Comparison of ENCODE assay signal across 8 mouse cellular contexts in genomic region chr5:147418394-147419121, GRCm38 (mm10). TPM values are rescaled to one million over a fixed set of nuclear protein-coding genes. Genes with fewer than 3 reads are reported as not detected.
DNase-seq lines count a peak whose midpoint lies in the region; TF ChIP-seq lines count a peak whose summit lies in the region.

No protein-coding gene starts in this region.

- H3K36me3 ChIP-seq in megakaryocyte, embryonic 14.5 days (replicated peaks; ENCODE audit: low read length): peaks cover 16% of the 10 kb centered on the region

- TF ChIP-seq CTCF in layer of hippocampus, adult 2 months (conservative IDR thresholded peaks at IDR 0.05): peak; percentile 48

- H3K9me3 ChIP-seq in megakaryocyte, embryonic 14.5 days: no peaks in the 10 kb centered on the region

- H3K4me1 ChIP-seq in megakaryocyte, embryonic 14.5 days: peaks cover 41% of the 10 kb centered on the region

- H3K4me3 ChIP-seq in layer of hippocampus, adult 2 months: no peak overlapping the region
- peak overlapping the region; percentile 90 for H3K4me3 ChIP-seq in megakaryocyte, embryonic 14.5 days (replicated peaks)

- DNase-seq in layer of hippocampus, adult 2 months (ENCODE audit: low spot score in 2 of 2): no peak
- DNase-seq in layer of hippocampus, postnatal 14 days (ENCODE audit: low spot score in 2 of 2): no peak
- peak; percentile 82 for DNase-seq in T-cell, adult 2 months (ENCODE audit: low spot score)
- peak; percentile 29 to 34 for DNase-seq in gastrocnemius, postnatal 36 days
- DNase-seq in kidney, postnatal 10 days: peak; percentile 66
- DNase-seq in thymus, postnatal 4 days: peak; percentile 91
- no peak for DNase-seq in left cerebral cortex, adult 18-20 months (ENCODE audit: low spot score in 2 of 2)

- intact Hi-C loops in gastrocnemius, postnatal 36 days (cut with DNase I): loop anchor here (5.0 kb wide), 2 partner anchors 134 to 429 kb away; no protein-coding TSS in a partner anchor

- no peak overlapping the region for H3K27ac ChIP-seq in layer of hippocampus, adult 2 months

- H3K27me3 ChIP-seq in megakaryocyte, embryonic 14.5 days (replicated peaks): no peaks in the 10 kb centered on the region

RNA-seq across cellular contexts. Expression of gene Pan3, which starts 11.4 kb away (rescaled TPM):
- total RNA-seq in layer of hippocampus, adult 2 months (2021): 100 to 1,000 TPM in 1 of 2 experiments, 10 to 100 TPM in 1; 96.7 to 114 TPM
- 10 to 100 TPM; 89.4 to 97.4 TPM for total RNA-seq in layer of hippocampus, postnatal 14 days (2021)
- 10 to 100 TPM; 20.7 to 22.9 TPM for total RNA-seq in gastrocnemius, postnatal 36 days (2021)
- polyA plus RNA-seq in megakaryocyte, embryonic 14.5 days (2012; ENCODE audit: insufficient read depth, low replicate concordance): 1.2 and 3.6 TPM in 2 replicates
- total RNA-seq in left cerebral cortex, adult 18-20 months (2021): 10 to 100 TPM; 74.2 to 79.9 TPM

RNA-seq across cellular contexts. Expression of gene Flt3, which starts 18.3 kb away (rescaled TPM):
- total RNA-seq in layer of hippocampus, adult 2 months (2021): 10 to 100 TPM in 1 of 2 experiments, 1 to 10 TPM in 1; 9.8 to 11.0 TPM
- 1 to 10 TPM; 6.2 to 6.8 TPM for total RNA-seq in layer of hippocampus, postnatal 14 days (2021)
- under 1 TPM in 1 of 2 experiments, not detected in 1; 0.07 TPM for total RNA-seq in gastrocnemius, postnatal 36 days (2021)
- polyA plus RNA-seq in megakaryocyte, embryonic 14.5 days (2012; ENCODE audit: insufficient read depth, low replicate concordance): 0.60 TPM in 1 of 2 replicates, not detected in the other
- total RNA-seq in left cerebral cortex, adult 18-20 months (2021): 1 to 10 TPM; 6.1 to 9.1 TPM

Comparison
In these comparisons a context has a peak if more than half of its experiments do, and no peak if none do; other contexts are left out.
1. DNase-seq: peak in T-cell, adult 2 months (single experiment), gastrocnemius, postnatal 36 days (2 of 2), kidney, postnatal 10 days (single experiment) and thymus, postnatal 4 days (single experiment); none in layer of hippocampus, adult 2 months (0 of 2), layer of hippocampus, postnatal 14 days (0 of 2) and left cerebral cortex, adult 18-20 months (0 of 2).
2. RNA of gene Flt3, which starts 18.3 kb away (total RNA-seq): 9.8 to 11.0 TPM in layer of hippocampus, adult 2 months, 6.1 to 9.1 TPM in left cerebral cortex, adult 18-20 months and 6.2 to 6.8 TPM in layer of hippocampus, postnatal 14 days; 0.07 TPM in gastrocnemius, postnatal 36 days; every median in the first group is over 4 times any median in the second.